Mouse (Mus musculus): ENCODE data around the gene Myo18b. TPM values are rescaled to one million over a fixed set of nuclear protein-coding genes. Genes with fewer than 3 reads are reported as not detected.

Gene Myo18b
- total and polyA plus RNA-seq, 3 experiments, result not detected

GRCm38 (mm10) chr5:112888651-112889050, 7.5 kb downstream of the Myo18b start:
- no peak overlapping the region for H3K9ac ChIP-seq (ENCODE audit: insufficient read depth, low read depth)
- no peaks in the 10 kb centered on the region for H3K36me3 ChIP-seq (replicated peaks in 1 of 2; ENCODE audit: control insufficient read depth in 1 of 2, insufficient read depth in 1 of 2, low read length in 1 of 2)
- H3K9me3 ChIP-seq (replicated peaks; ENCODE audit: low read length), result peaks cover 89% of the 10 kb centered on the region
- H3K4me3 ChIP-seq (replicated peaks in 1 of 3; ENCODE audit: low read depth in 2 of 3, low read length in 2 of 3, poor library complexity in 1 of 3), result no peak overlapping the region
- no peaks in the 10 kb centered on the region for H3K79me2 ChIP-seq (replicated peaks; ENCODE audit: control insufficient read depth, extremely low read depth, insufficient read depth, poor library complexity, severe bottlenecking)
- H3K27ac ChIP-seq (ENCODE audit: insufficient read depth, low read depth), result no peak overlapping the region
- no peaks in the 10 kb centered on the region for H3K27me3 ChIP-seq (replicated peaks)
- TF ChIP-seq RAD21 (IDR thresholded peaks at IDR 0.05; ENCODE audit: low read depth, low read length), result no peak
- no peak for TF ChIP-seq KAT2A (IDR thresholded peaks at IDR 0.05; ENCODE audit: insufficient replicate concordance, low read length)
- TF ChIP-seq RCOR1 (conservative IDR thresholded peaks at IDR 0.05; ENCODE audit: low read depth, low read length), result no peak
- H3K4me2 ChIP-seq (ENCODE audit: insufficient read depth, low read depth, poor library complexity, severe bottlenecking), result no peak overlapping the region
- dilution Hi-C loops (cut with MboI; ENCODE audit: extremely low pct_ligation_motif_present, extremely low pct_unique_long_range_greater_than_20kb, low sequenced_read_pairs), result no loop called here
- in situ Hi-C loops (cut with MboI; ENCODE audit: low pct_ligation_motif_present, low pct_unique_long_range_greater_than_20kb, low sequenced_read_pairs), result no loop called here
- no peak for DNase-seq (ENCODE audit: extremely low read depth)
- no peaks in the 10 kb centered on the region for H3K4me1 ChIP-seq (ENCODE audit: control insufficient read depth in 1 of 2, insufficient read depth in 2 of 2)

GRCm38 (mm10) chr5:112886687-112887491, 9.3 kb downstream of the Myo18b start:
- H3K9ac ChIP-seq (ENCODE audit: insufficient read depth, low read depth), result no peak overlapping the region
- no peak overlapping the region for H3K4me2 ChIP-seq (ENCODE audit: insufficient read depth, low read depth, poor library complexity, severe bottlenecking)
- peaks cover 82% of the 10 kb centered on the region for H3K9me3 ChIP-seq (replicated peaks; ENCODE audit: low read length)
- no peak overlapping the region for H3K27ac ChIP-seq (ENCODE audit: insufficient read depth, low read depth)
- TF ChIP-seq ZMIZ1 (IDR thresholded peaks at IDR 0.05; ENCODE audit: low read depth, low read length), result no peak
- no peak for TF ChIP-seq TBP (conservative IDR thresholded peaks at IDR 0.05; ENCODE audit: low read depth, low read length)
- TF ChIP-seq SIN3A (IDR thresholded peaks at IDR 0.05; ENCODE audit: low read length), result no peak
- no peak for TF ChIP-seq HCFC1 (IDR thresholded peaks at IDR 0.05; ENCODE audit: low read depth, low read length)
- no peak for TF ChIP-seq MXI1 (IDR thresholded peaks at IDR 0.05; ENCODE audit: low read depth, low read length)
- TF ChIP-seq IRF4 (IDR thresholded peaks at IDR 0.05; ENCODE audit: low read depth, low read length), result no peak
- no peak for TF ChIP-seq RAD21 (IDR thresholded peaks at IDR 0.05; ENCODE audit: low read depth, low read length)
- no peak for TF ChIP-seq JUN (IDR thresholded peaks at IDR 0.05; ENCODE audit: insufficient read depth, low read depth, low read length)
- no peak for TF ChIP-seq ZKSCAN1 (IDR thresholded peaks at IDR 0.05; ENCODE audit: borderline replicate concordance, low read depth, low read length)
- TF ChIP-seq SMC3 (IDR thresholded peaks at IDR 0.05; ENCODE audit: low read depth, low read length), result no peak
- no peak for TF ChIP-seq POLR2A (IDR thresholded peaks at IDR 0.05; ENCODE audit: low read depth, low read length)
- no peak for TF ChIP-seq TCF12 (IDR thresholded peaks at IDR 0.05; ENCODE audit: low read depth, low read length)
- no peaks in the 10 kb centered on the region for H3K27me3 ChIP-seq (replicated peaks)
- no peak overlapping the region for H3K4me3 ChIP-seq (replicated peaks in 1 of 3; ENCODE audit: low read depth in 2 of 3, low read length in 2 of 3, poor library complexity in 1 of 3)
- H3K4me1 ChIP-seq (ENCODE audit: control insufficient read depth in 1 of 2, insufficient read depth in 2 of 2), result no peaks in the 10 kb centered on the region
- dilution Hi-C loops (cut with MboI; ENCODE audit: extremely low pct_ligation_motif_present, extremely low pct_unique_long_range_greater_than_20kb, low sequenced_read_pairs), result no loop called here
- in situ Hi-C loops (cut with MboI; ENCODE audit: low pct_ligation_motif_present, low pct_unique_long_range_greater_than_20kb, low sequenced_read_pairs), result no loop called here
- H3K79me2 ChIP-seq (replicated peaks; ENCODE audit: control insufficient read depth, extremely low read depth, insufficient read depth, poor library complexity, severe bottlenecking), result no peaks in the 10 kb centered on the region
- no peaks in the 10 kb centered on the region for H3K36me3 ChIP-seq (replicated peaks in 1 of 2; ENCODE audit: control insufficient read depth in 1 of 2, insufficient read depth in 1 of 2, low read length in 1 of 2)
- no peak for DNase-seq (ENCODE audit: extremely low read depth)
